ENCODE assay signal across 7 mouse cellular contexts in genomic region chr1:39575778-39576375, GRCm38 (mm10). TPM values are rescaled to one million over a fixed set of nuclear protein-coding genes. Genes with fewer than 3 reads are reported as not detected.
DNase-seq lines count a peak whose midpoint lies in the region; ATAC-seq and TF ChIP-seq lines count a peak whose summit lies in the region.

No protein-coding gene starts in this region.

- peak overlapping the region; percentile 74 for H3K27ac ChIP-seq in embryonic fibroblast, embryonic 13.5 days (ENCODE audit: insufficient read depth, low read length)
- peak overlapping the region; percentile 99 for H3K27ac ChIP-seq in limb, embryonic 13.5 days
- H3K27ac ChIP-seq in stomach, embryonic 14.5 days (ENCODE audit: low read length) = peak overlapping the region; percentile 99

- peak overlapping the region; percentile 97 for H3K9ac ChIP-seq in limb, embryonic 13.5 days
- H3K9ac ChIP-seq in stomach, embryonic 14.5 days (replicated peaks; ENCODE audit: low read depth, low read length) = peak overlapping the region; percentile 89

- H3K9me3 ChIP-seq in limb, embryonic 13.5 days = no peaks in the 10 kb centered on the region
- H3K9me3 ChIP-seq in stomach, embryonic 14.5 days (ENCODE audit: control insufficient read depth, low read depth, low read length) = no peaks in the 10 kb centered on the region

- no peak for TF ChIP-seq CTCF in embryonic fibroblast, embryonic 13.5 days (IDR thresholded peaks at IDR 0.05; ENCODE audit: borderline replicate concordance, insufficient read depth, low read length)

- 0 out of 2 replicates have a peak, but pooled peaks cover 3% of the 10 kb centered on the region for H3K36me3 ChIP-seq in limb, embryonic 13.5 days
- no peaks in the 10 kb centered on the region for H3K36me3 ChIP-seq in stomach, embryonic 14.5 days (ENCODE audit: control insufficient read depth, insufficient read depth, low read length)

- WGBS in limb, embryonic 13.5 days = 10% methylated on average over 8 of the region's 8 CpGs
- WGBS in stomach, embryonic 14.5 days = 7% methylated on average over 8 of the region's 8 CpGs

- peak overlapping the region; percentile 89 for H3K4me3 ChIP-seq in embryonic fibroblast, embryonic 13.5 days (ENCODE audit: insufficient read depth, low read length)
- peak overlapping the region; percentile 89 for H3K4me3 ChIP-seq in limb, embryonic 13.5 days
- H3K4me3 ChIP-seq in stomach, embryonic 14.5 days (ENCODE audit: low read depth, low read length) = peak overlapping the region; percentile 91

- H3K4me2 ChIP-seq in limb, embryonic 13.5 days (replicated peaks) = peak overlapping the region; percentile 81
- peak overlapping the region; percentile 80 for H3K4me2 ChIP-seq in stomach, embryonic 14.5 days (replicated peaks; ENCODE audit: low read depth, low read length)

- TF ChIP-seq POLR2A in embryonic fibroblast, embryonic 13.5 days (IDR thresholded peaks at IDR 0.05; ENCODE audit: low read depth, low read length) = no peak

- ATAC-seq in limb, embryonic 13.5 days (ENCODE audit: low FRiP score, low read depth) = no peak
- no peak for ATAC-seq in stomach, embryonic 14.5 days (ENCODE audit: insufficient number of reproducible peaks, insufficient read depth, low FRiP score, low read depth)

- DNase-seq in 3T3-L1 (ENCODE audit: low read depth, low spot score) (peak; percentile 36), A20 (ENCODE audit: low read depth, low spot score) (peak; percentile 57)
- DNase-seq in ovary, postnatal 14 days (ENCODE audit: low spot score) = no peak
- no peak for DNase-seq in urinary bladder, adult 2 months (ENCODE audit: low spot score)

- peaks cover 5% of the 10 kb centered on the region for H3K4me1 ChIP-seq in embryonic fibroblast, embryonic 13.5 days (ENCODE audit: control insufficient read depth, insufficient read depth, low read length)
- H3K4me1 ChIP-seq in limb, embryonic 13.5 days = peaks cover 36% of the 10 kb centered on the region
- peaks cover 19% of the 10 kb centered on the region; the same call in 1 of the 2 replicates for H3K4me1 ChIP-seq in stomach, embryonic 14.5 days (ENCODE audit: control insufficient read depth, insufficient read depth, low read length)

- no peaks in the 10 kb centered on the region for H3K27me3 ChIP-seq in limb, embryonic 13.5 days
- no peaks in the 10 kb centered on the region for H3K27me3 ChIP-seq in stomach, embryonic 14.5 days (ENCODE audit: control insufficient read depth, insufficient read depth, low read length)

RNA-seq across cellular contexts. Expression of gene Rnf149, which starts 1.3 kb away (rescaled TPM):
- polyA plus RNA-seq in embryonic fibroblast, embryonic 13.5 days (2011; ENCODE audit: insufficient read length, low read depth, missing spikeins) = 52.6 and 96.4 TPM in 2 replicates
- 27.4 and 27.9 TPM in 2 replicates for polyA plus RNA-seq in limb, embryonic 13.5 days (2015; fragmentation: Nextera tagmentation; extraction: Ambion mirVana)
- 34.0 and 38.0 TPM in 2 replicates for polyA plus RNA-seq in stomach, embryonic 14.5 days (2014; fragmentation: Nextera tagmentation; extraction: Ambion mirVana)
- polyA plus RNA-seq in urinary bladder, adult 2 months (2012; rRNA removed) = 22.1 and 22.5 TPM in 2 replicates

RNA-seq across cellular contexts. Expression of gene Cnot11, which starts 41.1 kb away (rescaled TPM):
- polyA plus RNA-seq in embryonic fibroblast, embryonic 13.5 days (2011; ENCODE audit: insufficient read length, low read depth, missing spikeins) = 47.8 and 48.5 TPM in 2 replicates
- polyA plus RNA-seq in limb, embryonic 13.5 days (2015; fragmentation: Nextera tagmentation; extraction: Ambion mirVana) = 22.9 and 23.2 TPM in 2 replicates
- 22.0 and 27.1 TPM in 2 replicates for polyA plus RNA-seq in stomach, embryonic 14.5 days (2014; fragmentation: Nextera tagmentation; extraction: Ambion mirVana)
- polyA plus RNA-seq in urinary bladder, adult 2 months (2012; rRNA removed) = 16.8 and 17.1 TPM in 2 replicates

Comparison
In these comparisons a context has a peak if more than half of its experiments do, and no peak if none do; other contexts are left out.
1. DNase-seq: peak in 3T3-L1 (single experiment) and A20 (single experiment); none in ovary, postnatal 14 days (single experiment) and urinary bladder, adult 2 months (single experiment).
2. Peak in every context shown above with its lines, with median percentiles within 50 percentile points of each other: H3K27ac ChIP-seq and H3K4me3 ChIP-seq.